Mouse (Mus musculus): ENCODE measurements at regions not wholly inside any gene's neighbourhood (a gene's known extent, or its start where the extent isn't known, plus 50 kb on each side); places are given as distances from the start of the nearest gene placed in this dataset.

DNA sequence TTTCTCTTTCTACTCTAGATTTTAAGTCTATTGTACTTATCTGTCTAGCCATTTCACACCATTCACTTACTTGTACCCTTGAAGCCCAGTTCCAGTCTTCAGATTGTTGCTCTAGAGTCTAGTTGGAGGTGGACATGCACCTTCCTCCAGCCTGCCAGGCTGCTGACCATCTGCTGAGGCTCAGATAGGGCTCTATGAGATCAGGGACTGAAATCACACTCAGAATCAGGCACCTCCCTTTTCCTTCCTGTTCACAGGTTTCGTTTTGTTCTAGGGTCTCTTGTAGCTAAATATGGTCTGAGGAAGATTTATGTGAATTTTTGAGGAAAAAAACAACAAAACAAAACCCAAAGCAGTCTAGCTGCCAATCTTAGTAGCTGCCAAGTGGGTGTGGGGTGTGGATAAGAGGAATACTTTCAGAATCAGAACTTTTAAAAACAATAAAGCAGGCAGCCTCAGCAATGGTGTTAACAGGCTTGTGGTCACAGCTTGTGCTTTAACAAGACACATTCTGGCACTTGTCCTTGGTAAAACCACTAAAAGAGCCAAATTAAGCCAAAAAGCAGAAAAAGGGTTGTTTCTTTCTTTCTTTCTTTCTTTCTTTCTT lies 225.9 kb upstream of the Gvin1 start:
- peak in 1 of 2 experiments; percentile 4 for DNase-seq
- intact Hi-C loops (cut with DNase I) = no loop called here
